Mouse (Mus musculus) layer of hippocampus, adult 8-10 months (tissue): ENCODE data around the gene Efcab14. TPM values are rescaled to one million over a fixed set of nuclear protein-coding genes. Genes with fewer than 3 reads are reported as not detected.

Source experiments
- DNase-seq, 2 experiments: peaks; one replicate each; pipeline ENCODE4 v3.0.0; 2022; ENCODE audit warnings: low spot score in 2 of 2
- total RNA-seq, 4 experiments: library from RNA; stranded (reverse); gene quantifications; 2 replicates each; pipeline ENCODE4 v1.2.4; 2022

The Efcab14 gene
- total RNA-seq, 4 experiments from 2014 or later, result 57.2 to 62.0 (median 60.1) TPM

DNA sequence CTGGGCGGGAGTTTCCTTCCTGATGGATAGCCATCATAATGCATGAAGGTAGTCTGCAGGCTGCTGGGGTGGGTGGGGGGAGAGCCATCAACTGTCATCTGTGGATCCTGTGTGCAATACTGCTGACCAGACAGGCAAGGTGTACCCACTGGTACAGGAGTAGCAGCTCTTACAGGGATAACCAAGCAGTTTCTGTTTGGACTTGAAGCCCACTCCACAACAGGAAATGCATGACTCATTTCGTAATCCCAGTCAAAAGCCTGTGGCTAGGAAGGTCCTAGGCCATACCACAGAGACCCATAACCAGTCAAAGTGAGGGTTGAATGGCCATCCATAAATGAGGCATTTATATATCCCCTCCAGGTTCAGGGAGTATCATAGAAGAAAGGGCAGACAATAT lies 40.1 kb downstream of the Efcab14 start:
- DNase-seq, result no peak

DNA sequence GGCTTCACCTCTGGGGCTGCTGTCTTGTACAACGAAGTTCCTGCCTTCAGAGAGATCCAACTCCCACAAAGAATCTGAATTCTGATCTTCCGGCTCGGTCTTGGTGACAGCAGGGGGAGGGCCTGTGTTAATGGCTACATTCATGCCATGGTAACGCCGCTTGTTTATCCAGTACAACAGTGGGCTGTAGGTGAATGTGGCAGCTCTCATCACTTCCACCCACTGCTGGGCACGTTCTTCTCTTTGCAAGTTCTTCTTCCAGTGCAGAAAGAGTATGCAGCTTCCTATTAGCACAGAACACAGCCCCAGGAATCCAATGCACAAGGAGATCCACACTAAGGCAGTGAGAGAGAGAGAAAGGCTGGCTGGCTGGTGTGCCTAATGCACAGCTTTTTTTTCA lies 42.7 kb downstream of the Efcab14 start:
- DNase-seq, result peak in 1 of 2 experiments; percentile 18

DNA sequence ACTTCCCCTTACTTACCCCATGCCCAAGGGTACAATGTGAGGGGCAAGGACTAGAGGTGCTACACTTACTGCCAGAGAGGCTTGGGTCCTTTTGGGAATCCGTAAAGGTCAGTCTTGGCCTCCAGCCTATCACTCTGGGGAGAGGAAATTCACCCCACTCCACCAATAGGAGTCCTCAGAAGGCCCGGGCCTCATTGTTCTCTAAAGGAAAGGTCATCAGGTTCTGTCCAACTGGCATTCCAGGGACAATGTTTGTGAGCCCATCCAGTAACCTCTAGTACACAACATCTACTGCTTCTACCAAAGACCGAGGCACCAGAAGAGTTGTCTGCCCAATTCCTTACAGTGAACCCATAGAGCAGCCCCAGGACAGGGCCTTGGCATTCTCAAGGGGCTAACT lies 43.4 kb downstream of the Efcab14 start, which contains the start of gene Tex38:
Tex38 (minus strand) TSS at position 101 of the 400 bp plus-strand sequence.
- no peak for DNase-seq

DNA sequence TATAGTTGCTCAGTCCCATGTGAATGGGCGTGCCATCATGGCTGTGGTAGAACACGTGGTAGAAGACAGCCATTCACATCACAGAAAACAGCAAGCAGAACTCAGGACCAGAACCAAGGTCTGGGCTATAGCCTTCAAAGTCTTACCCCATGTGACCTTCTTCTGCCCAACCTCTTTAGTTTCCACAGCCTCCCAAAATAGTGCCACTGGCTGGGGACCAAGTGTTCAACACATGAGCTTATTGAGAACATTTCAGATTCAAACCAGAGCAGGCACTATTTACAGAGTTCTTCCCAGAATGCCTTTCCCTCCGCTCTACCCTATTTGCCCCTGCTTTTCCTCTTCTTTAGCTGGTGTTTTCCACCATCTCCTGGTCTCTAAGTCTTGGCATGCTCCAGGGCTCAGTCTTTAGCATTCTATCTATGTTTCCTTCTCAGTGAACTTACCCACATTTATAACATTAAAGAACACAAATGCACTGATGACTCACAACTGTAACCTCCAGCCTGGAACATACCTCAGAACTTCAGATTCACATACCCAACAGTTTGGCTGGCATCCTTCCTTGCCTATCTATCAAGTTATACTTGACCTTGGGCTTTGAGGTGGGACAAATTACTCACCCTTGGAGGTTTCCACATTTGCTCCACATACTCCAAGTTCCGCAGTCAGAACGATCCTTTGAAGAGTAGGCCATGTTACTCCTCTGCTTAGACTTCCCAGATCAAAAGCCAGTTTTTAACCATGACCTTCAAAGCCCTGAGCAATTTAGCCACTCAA lies 44.7 kb downstream of the Efcab14 start:
- no peak for DNase-seq

DNA sequence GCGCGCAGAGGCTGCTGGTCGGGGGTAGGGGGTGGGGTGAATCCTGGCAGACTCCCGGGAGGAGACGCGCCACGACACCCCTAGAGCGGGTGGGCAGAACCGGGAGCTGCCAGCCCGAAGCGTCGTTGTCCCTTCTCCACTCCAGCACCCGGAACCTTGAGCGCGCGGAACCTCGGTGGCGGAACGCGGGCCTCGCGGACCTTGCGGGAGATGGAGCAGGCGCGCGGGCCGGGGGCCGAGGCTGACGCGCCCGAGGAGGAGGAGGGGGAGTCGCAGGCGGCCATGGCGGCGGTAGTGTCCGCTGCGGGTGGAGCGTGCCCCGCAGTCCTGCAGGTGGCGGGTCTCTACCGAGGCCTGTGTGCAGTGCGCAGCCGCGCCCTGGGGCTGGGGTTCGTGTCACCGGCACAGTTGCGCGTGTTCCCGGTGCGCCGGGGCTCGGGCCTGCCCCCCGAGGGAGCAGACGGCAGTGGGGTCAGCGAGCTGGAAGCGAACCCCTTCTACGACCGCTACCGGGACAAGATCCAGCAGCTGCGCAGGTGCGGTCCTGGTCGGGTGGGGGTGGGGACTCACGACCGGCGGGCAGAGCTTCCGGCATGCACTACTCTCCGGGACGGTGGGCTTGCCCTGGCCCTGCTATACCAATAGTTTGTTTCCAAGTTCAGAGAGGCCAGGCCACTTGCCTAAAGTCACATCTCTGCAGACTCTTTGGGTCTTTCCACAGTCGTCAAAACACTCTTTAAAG lies 47.4 kb downstream of the Efcab14 start, which contains the start of gene Atpaf1:
Atpaf1 (plus strand) TSS at position 44 of the 742 bp plus-strand sequence.
- DNase-seq, result peak; percentile 64 to 76

DNA sequence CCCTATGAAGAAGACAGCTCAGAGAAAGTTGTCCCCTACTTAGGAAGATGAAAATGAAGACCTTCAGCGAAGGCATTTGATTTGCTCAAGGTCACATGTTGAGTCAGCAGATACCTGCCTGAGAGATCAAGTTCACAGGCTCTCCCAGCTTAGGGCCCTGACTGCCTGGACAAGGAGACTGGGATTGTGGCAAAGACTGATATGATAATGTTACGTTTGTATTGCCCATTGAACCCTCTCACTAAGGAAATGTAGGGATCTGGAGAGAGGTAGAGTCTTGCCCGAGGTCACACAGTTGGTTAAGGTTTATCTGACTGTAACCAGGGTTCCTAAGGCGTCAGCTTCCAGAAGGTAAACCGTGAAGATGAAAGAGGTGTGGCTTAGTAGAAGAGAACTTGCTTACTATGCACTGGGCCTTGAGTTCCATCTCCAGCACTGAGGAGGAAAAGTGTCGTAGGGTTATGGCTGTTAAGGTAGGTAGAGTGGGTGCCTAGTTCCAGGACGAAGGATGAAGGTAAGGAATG lies 48.0 kb downstream of the Efcab14 start:
- DNase-seq, result no peak

DNA sequence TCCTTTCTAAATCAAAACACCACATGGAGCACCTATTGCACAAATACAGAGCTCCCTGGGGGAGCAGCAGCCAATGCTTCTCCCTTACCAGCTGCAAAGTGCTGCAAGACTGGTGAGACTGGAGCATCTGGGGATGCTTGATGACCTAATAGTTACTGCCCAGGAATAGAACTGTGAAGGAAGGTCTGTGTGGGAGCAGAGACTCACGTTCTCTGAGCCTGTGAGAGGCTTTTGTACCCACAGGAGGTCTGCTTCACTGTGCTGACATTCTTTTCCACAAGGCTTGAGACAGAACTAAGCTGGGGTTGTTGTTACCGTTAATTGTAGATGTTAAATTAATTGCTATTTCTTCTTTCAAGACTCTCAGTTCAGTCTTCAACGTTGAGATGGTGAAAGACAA lies 53.3 kb downstream of the Efcab14 start:
- DNase-seq, result no peak

DNA sequence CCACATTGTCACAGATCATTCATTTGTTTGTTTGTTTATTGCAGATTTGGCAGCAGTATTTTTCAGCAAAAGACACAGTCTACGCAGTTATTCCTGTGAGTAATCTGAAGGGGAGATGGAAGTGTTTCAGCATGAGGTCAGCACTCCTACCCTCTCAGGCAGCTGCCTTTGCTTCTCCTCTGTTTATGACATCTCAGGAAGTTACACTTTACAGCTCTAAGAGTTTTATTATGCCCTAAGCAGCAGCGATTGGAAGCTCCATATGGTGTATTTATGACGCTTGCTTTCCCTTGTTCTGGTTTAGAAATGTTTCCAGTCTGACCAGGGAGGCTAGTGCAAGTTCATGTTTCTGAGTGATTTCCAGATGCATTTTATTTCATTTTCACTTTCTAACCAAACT lies 57.8 kb downstream of the Efcab14 start:
- no peak for DNase-seq

DNA sequence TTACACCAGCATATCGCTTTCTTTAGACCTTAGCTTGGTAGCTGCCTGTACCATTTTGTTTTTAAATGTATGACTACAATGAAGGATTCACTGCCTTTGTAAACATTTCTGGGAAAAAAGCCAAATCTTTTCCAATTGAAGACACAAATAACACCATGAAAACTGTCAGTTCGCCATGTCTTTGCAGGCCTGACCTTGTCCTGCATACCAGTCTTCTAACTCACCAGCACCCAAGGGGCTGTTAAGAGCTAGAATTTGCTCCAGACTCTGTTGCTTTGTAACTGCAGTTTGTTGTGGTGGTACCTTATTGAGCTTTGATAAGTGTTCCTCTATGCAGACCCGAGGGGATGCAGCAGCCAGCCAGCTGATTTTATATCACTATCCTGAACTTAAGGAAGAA lies 62.4 kb downstream of the Efcab14 start:
- no peak for DNase-seq

DNA sequence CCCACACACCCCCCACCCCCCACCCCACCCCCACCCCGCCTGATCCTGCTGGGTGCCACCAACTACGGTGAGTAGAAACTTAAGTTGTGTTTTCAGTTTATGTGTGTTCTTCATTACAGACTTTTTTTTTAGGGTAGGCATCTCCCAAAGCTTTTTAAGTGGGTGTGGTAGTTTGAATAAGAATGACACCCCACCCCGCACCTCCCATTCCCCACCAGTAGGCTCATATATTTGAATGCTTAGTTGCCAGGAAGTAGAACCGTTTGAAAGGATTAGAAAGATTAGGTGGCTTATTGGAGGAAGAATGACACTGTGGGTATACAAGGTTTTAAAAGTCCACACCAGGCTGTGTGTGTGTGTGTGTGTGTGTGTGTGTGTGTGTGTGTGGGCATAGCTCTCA lies 74.8 kb downstream of the Efcab14 start:
- no peak for DNase-seq

DNA sequence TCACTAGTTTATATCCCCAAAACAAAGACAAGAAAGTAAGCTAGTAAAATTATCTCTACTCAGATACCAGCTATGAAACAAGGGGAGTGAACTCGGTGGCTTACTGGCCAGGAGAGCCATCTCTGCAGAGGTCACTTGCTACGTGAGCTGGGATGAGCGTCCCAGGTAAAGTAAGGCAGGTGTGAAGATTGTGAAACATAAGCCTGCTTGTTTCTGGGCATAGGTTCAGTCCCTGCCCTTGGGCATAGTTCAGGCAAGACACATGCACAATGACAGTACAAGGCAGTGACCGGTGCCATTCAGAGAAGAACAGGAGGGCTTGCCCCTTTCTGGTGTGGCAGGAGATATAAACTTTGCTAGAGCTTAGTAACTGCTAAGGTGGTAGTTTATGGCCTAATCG lies 78.1 kb downstream of the Efcab14 start:
- DNase-seq, result no peak

DNA sequence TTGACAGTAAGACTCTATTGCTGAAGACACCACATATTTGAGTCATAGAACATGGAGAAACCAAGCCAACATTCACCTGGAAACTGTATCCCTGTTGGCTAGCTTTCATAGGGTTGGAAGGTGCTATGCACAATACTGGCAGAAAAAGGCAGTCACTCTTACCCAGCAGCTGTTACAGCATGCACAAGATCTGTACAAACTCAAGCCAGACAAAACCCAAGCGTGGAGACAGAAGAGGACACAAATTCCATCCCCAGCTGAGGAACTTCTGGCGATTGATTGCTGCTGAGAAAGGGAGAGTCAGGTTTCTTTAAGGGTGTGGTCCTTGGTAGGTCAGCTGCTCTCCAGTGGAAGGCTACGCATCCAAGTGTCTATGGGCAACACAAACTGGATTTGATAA lies 82.7 kb downstream of the Efcab14 start:
- no peak for DNase-seq

DNA sequence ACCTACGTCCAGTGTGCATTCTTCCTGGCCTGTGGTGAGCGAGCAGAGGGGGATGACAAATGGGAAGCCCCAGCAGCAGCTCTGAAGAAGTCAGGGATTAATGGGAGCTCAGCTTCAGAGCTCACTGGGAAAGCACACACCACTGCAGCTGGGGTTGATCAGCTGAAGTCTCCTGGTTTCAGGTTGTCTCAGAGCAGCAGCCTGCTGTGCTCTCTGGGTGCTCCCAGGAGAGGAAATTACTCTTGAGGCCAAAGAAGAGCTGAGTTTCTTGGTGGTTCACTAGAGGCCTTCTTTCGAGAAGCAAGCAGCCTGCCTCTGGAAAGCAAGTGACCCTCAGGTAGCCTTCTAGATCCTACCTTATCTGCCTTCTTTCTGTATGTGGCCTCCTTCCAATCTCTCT lies 83.4 kb downstream of the Efcab14 start:
- no peak for DNase-seq

DNA sequence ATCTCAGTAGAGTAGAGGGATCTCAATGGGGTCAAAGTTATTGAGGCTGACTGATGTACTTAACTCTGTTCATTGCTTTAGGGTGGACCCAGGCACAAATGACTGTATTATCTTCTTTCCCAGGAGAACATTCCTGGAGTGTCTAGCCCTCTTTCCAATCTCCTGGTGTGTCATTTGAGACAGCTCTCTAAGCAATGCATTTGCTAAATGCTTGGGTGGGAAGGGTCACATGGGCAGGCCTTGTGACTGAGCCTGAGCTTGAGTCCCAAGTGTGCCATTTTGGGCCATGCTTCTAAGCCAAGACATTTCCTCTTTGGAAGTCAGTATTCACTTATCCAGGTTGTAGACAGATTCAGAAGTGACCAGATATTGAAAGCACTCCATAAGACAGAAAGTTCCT lies 83.9 kb downstream of the Efcab14 start:
- no peak for DNase-seq

DNA sequence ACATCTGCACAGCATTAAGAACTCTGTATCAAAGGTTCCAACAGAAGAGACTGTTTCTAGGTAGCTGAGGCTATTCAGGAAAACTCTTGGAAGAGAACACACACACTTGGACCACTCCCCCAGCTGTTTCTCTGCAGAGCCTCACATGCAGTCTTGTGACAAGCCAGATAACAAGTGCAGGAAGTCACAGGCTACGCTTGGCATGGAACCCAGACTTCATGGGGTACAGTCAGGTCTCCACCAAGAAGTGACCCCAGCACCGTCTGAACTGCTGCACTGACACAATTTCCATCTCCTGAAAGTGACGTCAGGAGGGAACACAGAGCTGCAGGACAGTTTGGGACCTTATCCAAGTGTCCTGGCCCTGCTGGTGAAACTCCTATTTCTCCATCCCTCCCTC lies 84.4 kb downstream of the Efcab14 start:
- no peak for DNase-seq

DNA sequence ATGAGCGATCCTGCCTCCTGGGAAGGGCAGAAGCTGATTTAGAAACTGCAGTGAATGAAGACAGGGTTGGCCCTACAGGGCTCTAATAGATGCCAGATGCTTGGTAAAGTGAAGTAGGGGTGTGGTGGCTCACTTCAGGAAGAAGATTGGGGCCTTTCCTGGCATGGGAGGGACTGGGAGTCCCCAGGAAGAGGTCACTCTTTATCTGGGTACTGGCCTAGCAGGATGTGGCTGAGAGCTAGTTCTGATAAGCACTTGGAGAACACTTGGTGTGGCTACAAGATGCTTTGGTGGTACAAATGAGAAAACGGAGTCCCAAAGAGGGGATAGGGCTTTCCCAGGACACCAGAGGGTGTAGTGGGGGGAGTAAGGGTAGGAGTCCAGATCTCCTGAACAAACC lies 86.6 kb downstream of the Efcab14 start:
- DNase-seq, result no peak

DNA sequence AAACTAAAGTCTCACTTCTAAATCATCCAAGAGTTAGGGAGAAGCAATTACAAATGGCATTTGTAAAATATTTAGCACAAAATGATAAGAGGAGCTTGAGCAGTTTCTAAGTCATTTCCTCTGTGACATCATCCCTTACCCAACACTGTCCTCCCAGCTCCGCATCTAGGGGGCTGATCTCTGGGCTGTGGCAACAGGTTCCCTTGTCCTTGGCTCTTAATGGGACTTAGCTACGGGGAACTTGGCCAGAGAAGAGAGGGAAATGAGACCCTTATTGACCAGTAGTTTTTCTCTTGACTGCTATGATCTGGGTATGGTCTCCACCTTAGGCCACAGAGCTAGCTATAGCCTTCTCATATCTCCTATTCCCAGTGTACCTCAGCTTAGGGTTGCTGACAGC lies 87.7 kb downstream of the Efcab14 start:
- no peak for DNase-seq

Other genes with a start within 250 kb of the Efcab14 start
- not detected for gene Cyp4a14, start 241.6 kb upstream of the Efcab14 start, total RNA-seq
- gene Cyp4a10, start 219.5 kb upstream of the Efcab14 start, total RNA-seq, result not detected
- not detected for gene Cyp4a31, start 174.1 kb upstream of the Efcab14 start, total RNA-seq
- not detected for gene Cyp4a32, start 136.8 kb upstream of the Efcab14 start, total RNA-seq
- 1 to 10 TPM in 1 of 4 experiments, under 1 TPM in 3; 0.52 to 2.1 (median 0.76) TPM for gene Cyp4b1, start 90.0 kb upstream of the Efcab14 start, total RNA-seq
- under 1 TPM in 2 of 4 experiments, not detected in 2; 0.43 to 0.85 TPM for gene Tex38, start 43.3 kb downstream of the Efcab14 start, total RNA-seq
- 10 to 100 TPM; 55.8 to 66.8 (median 63.1) TPM for gene Atpaf1, start 47.1 kb downstream of the Efcab14 start, total RNA-seq
- gene Mob3c, start 90.3 kb downstream of the Efcab14 start, total RNA-seq, result 10 to 100 TPM in 1 of 4 experiments, 1 to 10 TPM in 3; 4.5 to 10.2 (median 7.1) TPM
- gene Mknk1, start 101.5 kb downstream of the Efcab14 start, total RNA-seq, result 10 to 100 TPM; 47.2 to 70.6 (median 53.7) TPM
- under 1 TPM in 3 of 4 experiments, not detected in 1; 0.39 to 0.53 (median 0.41) TPM for gene Kncn, start 146.7 kb downstream of the Efcab14 start, total RNA-seq
- gene 6430628N08Rik, start 152.9 kb downstream of the Efcab14 start, total RNA-seq, result under 1 TPM in 2 of 4 experiments, not detected in 2; 0.20 to 0.28 TPM
- gene Dmbx1, start 202.2 kb downstream of the Efcab14 start, total RNA-seq, result under 1 TPM in 1 of 4 experiments, not detected in 3; 0.08 TPM